Mouse (Mus musculus): ENCODE results near the gene Abhd12b. TPM values are rescaled to one million over a fixed set of nuclear protein-coding genes. Genes with fewer than 3 reads are reported as not detected.

The Abhd12b gene
- total RNA-seq (2014; rRNA removed) (0.14 TPM in 1 of 2 replicates, not detected in the other), polyA plus RNA-seq (2015; fragmentation: Nextera tagmentation; extraction: Ambion mirVana) (not detected in 2 replicates)

- H3K4me3 ChIP-seq (ENCODE audit: low read length) = no peak within 1 kb of the TSS
- H3K4me2 ChIP-seq (ENCODE audit: low read depth, low read length) = no peak within 1 kb of the TSS
- DNase-seq (ENCODE audit: low spot score) (no peak), ATAC-seq (no peak)
- no peak for TF ChIP-seq CTCF (IDR thresholded peaks at IDR 0.05; ENCODE audit: low read depth)
- H3K27ac ChIP-seq = no peak within 1 kb of the TSS
- WGBS = 61% methylated on average over 3 of the region's 3 CpGs
- H3K27me3 ChIP-seq (ENCODE audit: insufficient read depth, low read length) = no peaks in the 10 kb centered on the region
- H3K4me1 ChIP-seq (ENCODE audit: insufficient read depth, low read length) = no peaks in the 10 kb centered on the region; the same call in 1 of the 2 replicates
- no peaks in the 10 kb centered on the region for H3K36me3 ChIP-seq (ENCODE audit: insufficient read depth, low read length)
- H3K9me3 ChIP-seq (ENCODE audit: low read length) = no peaks in the 10 kb centered on the region
- H3K9ac ChIP-seq (replicated peaks; ENCODE audit: low read length) = no peak within 1 kb of the TSS
Measured at GRCm38 (mm10) chr12:70153842-70154241, at the start of gene Abhd12b. TSS of gene Abhd12b (plus strand) at chr12:70154142.

- H3K36me3 ChIP-seq (ENCODE audit: insufficient read depth, low read length) = no peaks in the 10 kb centered on the region
- 41% methylated on average over 4 of the region's 4 CpGs for WGBS
- no peak for DNase-seq (ENCODE audit: low spot score)
- no peak overlapping the region for H3K4me2 ChIP-seq (ENCODE audit: low read depth, low read length)
- no peaks in the 10 kb centered on the region for H3K27me3 ChIP-seq (ENCODE audit: insufficient read depth, low read length)
- no peak overlapping the region for H3K9ac ChIP-seq (replicated peaks; ENCODE audit: low read length)
- H3K4me3 ChIP-seq (ENCODE audit: low read length) = no peak overlapping the region
- no peak for ATAC-seq
- H3K27ac ChIP-seq = no peak overlapping the region
- H3K4me1 ChIP-seq (ENCODE audit: insufficient read depth, low read length) = peaks cover 14% of the 10 kb centered on the region
- no peaks in the 10 kb centered on the region for H3K9me3 ChIP-seq (ENCODE audit: low read length)
- TF ChIP-seq CTCF (IDR thresholded peaks at IDR 0.05; ENCODE audit: low read depth) = no peak
Measured at GRCm38 (mm10) chr12:70104199-70104598, 49.7 kb upstream of the Abhd12b start.

- Histone ChIP-seq H3K4me1 (ENCODE audit: insufficient read depth, low read length) (peaks cover 21% of the 10 kb centered on the region), H3K4me3 (ENCODE audit: low read length) (no peak overlapping the region), H3K9me3 (ENCODE audit: low read length) (no peaks in the 10 kb centered on the region), H3K4me2 (ENCODE audit: low read depth, low read length) (no peak overlapping the region), H3K27ac (no peak overlapping the region), H3K36me3 (ENCODE audit: insufficient read depth, low read length) (no peaks in the 10 kb centered on the region), H3K27me3 (ENCODE audit: insufficient read depth, low read length) (no peaks in the 10 kb centered on the region), H3K9ac (replicated peaks; ENCODE audit: low read length) (no peak overlapping the region)
- no peak for TF ChIP-seq CTCF (IDR thresholded peaks at IDR 0.05; ENCODE audit: low read depth)
- 24% methylated on average over 5 of the region's 5 CpGs for WGBS
- DNase-seq (ENCODE audit: low spot score) (no peak), ATAC-seq (no peak)
Measured at GRCm38 (mm10) chr12:70104776-70105420, 49.0 kb upstream of the Abhd12b start.

- ATAC-seq (no peak), DNase-seq (ENCODE audit: low spot score) (no peak)
- Histone ChIP-seq H3K36me3 (ENCODE audit: insufficient read depth, low read length) (no peaks in the 10 kb centered on the region), H3K4me3 (ENCODE audit: low read length) (no peak overlapping the region), H3K27me3 (ENCODE audit: insufficient read depth, low read length) (no peaks in the 10 kb centered on the region), H3K4me1 (ENCODE audit: insufficient read depth, low read length) (peaks cover 28% of the 10 kb centered on the region), H3K9me3 (ENCODE audit: low read length) (no peaks in the 10 kb centered on the region), H3K27ac (peak overlapping the region; percentile 49; the same call in 1 of the 2 replicates), H3K4me2 (ENCODE audit: low read depth, low read length) (no peak overlapping the region), H3K9ac (replicated peaks; ENCODE audit: low read length) (no peak overlapping the region)
- 61% methylated on average over 6 of the region's 6 CpGs for WGBS
- TF ChIP-seq CTCF (IDR thresholded peaks at IDR 0.05; ENCODE audit: low read depth) = no peak
Measured at GRCm38 (mm10) chr12:70105885-70106284, 48.1 kb upstream of the Abhd12b start.

- no peaks in the 10 kb centered on the region for H3K9me3 ChIP-seq (ENCODE audit: low read length)
- no peak overlapping the region for H3K4me2 ChIP-seq (ENCODE audit: low read depth, low read length)
- 35% methylated on average over 9 of the region's 9 CpGs for WGBS
- TF ChIP-seq CTCF (IDR thresholded peaks at IDR 0.05; ENCODE audit: low read depth) = no peak
- ATAC-seq (no peak), DNase-seq (ENCODE audit: low spot score) (peak; percentile 31)
- H3K27ac ChIP-seq = peak overlapping the region; percentile 49
- peak overlapping the region; percentile 35; the same call in 1 of the 2 replicates for H3K9ac ChIP-seq (replicated peaks; ENCODE audit: low read length)
- peaks cover 28% of the 10 kb centered on the region for H3K4me1 ChIP-seq (ENCODE audit: insufficient read depth, low read length)
- no peak overlapping the region for H3K4me3 ChIP-seq (ENCODE audit: low read length)
- no peaks in the 10 kb centered on the region for H3K36me3 ChIP-seq (ENCODE audit: insufficient read depth, low read length)
- no peaks in the 10 kb centered on the region for H3K27me3 ChIP-seq (ENCODE audit: insufficient read depth, low read length)
Measured at GRCm38 (mm10) chr12:70106508-70106907, 47.4 kb upstream of the Abhd12b start.

GRCm38 (mm10) chr12:70108104-70108503, 45.8 kb upstream of the Abhd12b start:
- Histone ChIP-seq H3K27ac (no peak overlapping the region), H3K4me2 (ENCODE audit: low read depth, low read length) (no peak overlapping the region), H3K27me3 (ENCODE audit: insufficient read depth, low read length) (no peaks in the 10 kb centered on the region), H3K36me3 (ENCODE audit: insufficient read depth, low read length) (no peaks in the 10 kb centered on the region), H3K4me3 (ENCODE audit: low read length) (no peak overlapping the region), H3K4me1 (ENCODE audit: insufficient read depth, low read length) (peaks cover 28% of the 10 kb centered on the region), H3K9me3 (ENCODE audit: low read length) (no peaks in the 10 kb centered on the region), H3K9ac (replicated peaks; ENCODE audit: low read length) (no peak overlapping the region)
- ATAC-seq (no peak), DNase-seq (ENCODE audit: low spot score) (no peak)
- 26% methylated on average over 2 of the region's 2 CpGs for WGBS
- no peak for TF ChIP-seq CTCF (IDR thresholded peaks at IDR 0.05; ENCODE audit: low read depth)

GRCm38 (mm10) chr12:70109921-70110320, 44.0 kb upstream of the Abhd12b start:
- Histone ChIP-seq H3K27me3 (ENCODE audit: insufficient read depth, low read length) (no peaks in the 10 kb centered on the region), H3K9me3 (ENCODE audit: low read length) (no peaks in the 10 kb centered on the region), H3K4me3 (ENCODE audit: low read length) (peak overlapping the region; percentile 90), H3K27ac (no peak overlapping the region), H3K4me1 (ENCODE audit: insufficient read depth, low read length) (peaks cover 26% of the 10 kb centered on the region), H3K36me3 (ENCODE audit: insufficient read depth, low read length) (no peaks in the 10 kb centered on the region), H3K4me2 (ENCODE audit: low read depth, low read length) (peak overlapping the region; percentile 97), H3K9ac (replicated peaks; ENCODE audit: low read length) (peak overlapping the region; percentile 97; the same call in 1 of the 2 replicates)
- ATAC-seq (no peak), DNase-seq (ENCODE audit: low spot score) (peak; percentile 42)
- WGBS = 30% methylated on average over 6 of the region's 6 CpGs
- TF ChIP-seq CTCF (IDR thresholded peaks at IDR 0.05; ENCODE audit: low read depth) = no peak
